Mouse (Mus musculus) left cerebral cortex, adult 11 months (tissue): ENCODE results near the gene Tsen54.

Experiments
- DNase-seq: peaks from one replicate; pipeline ENCODE4 v3.0.0; 2022; ENCODE audit warnings: low spot score

The Tsen54 gene

GRCm38 (mm10) chr11:115803072-115803709 is 11.3 kb upstream of the Tsen54 start:
- DNase-seq: no peak

GRCm38 (mm10) chr11:115805005-115805404 is 9.5 kb upstream of the Tsen54 start:
- no peak for DNase-seq

GRCm38 (mm10) chr11:115806154-115806553 is 8.4 kb upstream of the Tsen54 start:
- no peak for DNase-seq

GRCm38 (mm10) chr11:115807306-115807705 is 7.2 kb upstream of the Tsen54 start:
- DNase-seq: no peak

- DNase-seq: no peak
These were observed 6.6 kb upstream of the Tsen54 start for GRCm38 (mm10) chr11:115807971-115808370.

- no peak for DNase-seq
These were observed 5.7 kb upstream of the Tsen54 start for GRCm38 (mm10) chr11:115808696-115809310.

- no peak for DNase-seq
These were observed 5.2 kb upstream of the Tsen54 start for GRCm38 (mm10) chr11:115809311-115809781.

GRCm38 (mm10) chr11:115810377-115810776 is 4.1 kb upstream of the Tsen54 start:
- DNase-seq: no peak

- no peak for DNase-seq
These were observed 3.0 kb upstream of the Tsen54 start for GRCm38 (mm10) chr11:115811381-115812093.

GRCm38 (mm10) chr11:115812095-115812494 is 2.4 kb upstream of the Tsen54 start:
- DNase-seq: no peak

GRCm38 (mm10) chr11:115812533-115813420 is 1.7 kb upstream of the Tsen54 start:
- no peak for DNase-seq

GRCm38 (mm10) chr11:115813507-115814296 is 822 bp upstream of the Tsen54 start, which contains the start of gene Caskin2:
TSS of gene Caskin2 (minus strand) at chr11:115813639.
- peak; percentile 85 for DNase-seq

GRCm38 (mm10) chr11:115817331-115817730 is 2.8 kb downstream of the Tsen54 start:
- DNase-seq: no peak

GRCm38 (mm10) chr11:115819915-115820623 is 5.5 kb downstream of the Tsen54 start:
- DNase-seq: no peak

- no peak for DNase-seq
These were observed 6.5 kb downstream of the Tsen54 start for GRCm38 (mm10) chr11:115821001-115821400.

GRCm38 (mm10) chr11:115823774-115824740 is 9.5 kb downstream of the Tsen54 start, which contains the start of gene Llgl2:
TSS of gene Llgl2 (plus strand) at chr11:115824049.
- DNase-seq: no peak

- DNase-seq: no peak
These were observed 10.3 kb downstream of the Tsen54 start for GRCm38 (mm10) chr11:115824813-115825212.

GRCm38 (mm10) chr11:115826487-115826886 is 12.0 kb downstream of the Tsen54 start:
- no peak for DNase-seq

- no peak for DNase-seq
These were observed 13.1 kb downstream of the Tsen54 start for GRCm38 (mm10) chr11:115827624-115828023.
